Mouse (Mus musculus): Measurements from ENCODE around the gene Sytl3.
"Not testable (repeated sequence)": the region's sequence is repeated elsewhere in the genome, so short reads cannot be mapped to it uniquely, and the experiment has no call there.

Sytl3 gene

GRCm38 (mm10) chr17:6645668-6646067 is 13.2 kb upstream of the Sytl3 start:
- DNase-seq (ENCODE audit: low read depth in 1 of 2, low spot score in 2 of 2), result not testable (repeated sequence)

GRCm38 (mm10) chr17:6646841-6647240 is 12.1 kb upstream of the Sytl3 start:
- not testable (repeated sequence) for DNase-seq (ENCODE audit: low read depth in 1 of 2, low spot score in 2 of 2)

DNA sequence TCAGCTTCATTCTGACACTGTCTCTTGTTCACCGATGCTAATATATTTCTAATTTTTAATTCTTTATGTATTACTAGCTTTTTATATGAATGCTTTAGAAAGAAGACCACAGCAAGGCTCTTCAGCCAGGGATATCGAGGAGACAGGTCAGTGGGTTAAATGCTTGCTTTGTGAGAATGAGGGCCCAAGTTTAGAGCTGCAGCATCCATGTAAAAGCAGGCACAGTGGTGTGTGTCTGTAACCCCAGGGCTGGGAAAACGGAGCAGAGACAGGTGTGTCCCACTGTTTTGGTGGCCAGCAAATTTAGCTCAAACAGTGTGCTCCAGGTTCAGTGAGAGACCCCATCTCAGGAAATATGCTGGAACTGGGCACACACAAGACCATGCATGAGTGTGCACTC is 11.4 kb upstream of the Sytl3 start:
- not testable (repeated sequence) for DNase-seq (ENCODE audit: low read depth in 1 of 2, low spot score in 2 of 2)

- DNase-seq (ENCODE audit: low read depth in 1 of 2, low spot score in 2 of 2), result not testable (repeated sequence)
Observed at GRCm38 (mm10) chr17:6650904-6651565, 7.9 kb upstream of the Sytl3 start.

DNA sequence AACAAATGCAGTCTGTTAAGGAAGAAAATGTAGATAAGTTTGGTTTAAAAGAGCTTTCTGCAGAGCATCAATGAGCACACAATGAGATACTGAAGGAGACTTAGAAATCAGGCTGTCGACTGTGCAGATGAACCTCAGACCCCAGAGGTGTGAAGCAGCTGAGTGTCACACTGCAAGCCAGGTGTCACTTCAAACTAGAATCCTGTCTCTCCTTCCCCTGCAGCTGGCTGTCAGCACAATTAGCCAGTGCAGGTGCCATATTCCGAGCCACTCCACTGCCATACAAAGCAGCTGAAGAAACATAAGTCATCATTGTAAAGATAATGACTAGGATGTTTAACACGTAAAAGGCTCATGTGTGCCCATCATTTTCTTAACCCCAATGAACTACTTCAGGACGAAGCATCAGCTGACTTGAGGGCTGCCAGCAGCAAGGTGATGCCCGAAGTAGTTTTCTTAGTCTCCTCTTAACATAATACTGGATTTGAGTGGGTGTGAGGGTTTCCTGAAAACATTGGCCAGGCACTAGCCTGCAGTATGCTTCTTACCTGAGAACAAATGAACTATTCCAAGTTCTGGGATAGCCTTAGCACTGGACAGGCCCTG is 5.4 kb upstream of the Sytl3 start:
- DNase-seq (ENCODE audit: low read depth in 1 of 2, low spot score in 2 of 2), result not testable (repeated sequence)

DNA sequence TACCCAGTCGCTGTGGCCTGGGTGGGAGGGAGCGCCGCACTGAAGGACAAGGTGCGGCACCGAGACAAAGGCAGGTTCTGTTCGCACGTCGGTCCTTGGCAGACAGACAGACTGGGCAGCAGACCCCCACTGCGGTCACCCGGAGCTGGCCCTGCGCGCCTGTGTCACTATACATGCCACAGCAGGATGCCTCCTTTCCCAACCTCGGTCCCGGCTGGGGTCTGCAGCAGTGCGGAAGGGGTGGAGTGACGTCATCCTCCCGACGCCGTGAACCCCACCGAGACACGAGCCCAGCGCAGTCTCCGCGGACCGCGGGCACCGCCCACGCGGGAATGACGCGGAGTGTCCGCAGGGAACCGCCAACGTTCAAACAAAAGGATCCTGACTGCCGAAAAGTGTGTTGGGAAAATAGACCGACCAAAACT is 3.8 kb upstream of the Sytl3 start:
- peak in 1 of 2 experiments; percentile 37 for DNase-seq (ENCODE audit: low read depth in 1 of 2, low spot score in 2 of 2)

DNA sequence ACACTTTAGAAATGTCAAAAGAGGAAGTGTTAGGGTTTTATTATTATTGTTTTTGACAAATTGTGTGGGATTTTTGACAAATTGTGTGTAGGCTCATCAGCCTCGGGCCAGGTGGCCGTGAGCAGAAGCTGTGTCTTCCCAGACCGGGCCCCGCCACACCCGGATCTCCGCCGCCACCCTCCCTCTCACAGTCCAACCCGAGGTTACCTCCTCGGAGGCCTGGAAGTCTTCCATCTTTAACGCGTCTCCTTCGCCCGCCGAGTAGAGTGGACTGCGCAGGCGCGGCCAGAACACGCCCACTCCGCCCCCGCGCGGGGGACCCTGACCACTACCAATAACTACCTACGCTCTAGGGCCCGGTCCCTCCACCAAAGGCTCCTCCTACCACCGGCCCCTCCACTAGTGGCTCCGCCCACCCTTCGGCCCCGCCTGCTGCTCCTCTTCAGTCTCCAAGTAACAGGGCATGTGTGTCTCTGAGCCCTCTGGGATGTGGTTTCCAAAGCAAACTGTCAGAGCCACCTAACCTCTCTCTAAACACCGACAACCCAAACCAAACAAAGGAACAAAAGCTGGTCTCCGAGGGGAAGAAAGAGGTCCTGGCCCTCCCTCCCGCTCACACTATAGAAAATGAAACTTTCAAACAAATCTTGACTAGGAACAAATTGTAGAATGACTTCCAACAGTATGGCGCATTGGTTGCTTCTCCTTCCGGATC is 3.2 kb upstream of the Sytl3 start, which contains the start of gene Dynlt1f:
Gene Dynlt1f, minus strand, starts transcription at position 334 of the 715 bp plus-strand sequence.
- DNase-seq (ENCODE audit: low read depth in 1 of 2, low spot score in 2 of 2), result peak; percentile 48 to 76

GRCm38 (mm10) chr17:6656471-6656870 is 2.4 kb upstream of the Sytl3 start:
- not testable (repeated sequence) for DNase-seq (ENCODE audit: low read depth in 1 of 2, low spot score in 2 of 2)

- not testable (repeated sequence) for DNase-seq (ENCODE audit: low read depth in 1 of 2, low spot score in 2 of 2)
Observed at GRCm38 (mm10) chr17:6660589-6660988, 1.7 kb downstream of the Sytl3 start.

DNA sequence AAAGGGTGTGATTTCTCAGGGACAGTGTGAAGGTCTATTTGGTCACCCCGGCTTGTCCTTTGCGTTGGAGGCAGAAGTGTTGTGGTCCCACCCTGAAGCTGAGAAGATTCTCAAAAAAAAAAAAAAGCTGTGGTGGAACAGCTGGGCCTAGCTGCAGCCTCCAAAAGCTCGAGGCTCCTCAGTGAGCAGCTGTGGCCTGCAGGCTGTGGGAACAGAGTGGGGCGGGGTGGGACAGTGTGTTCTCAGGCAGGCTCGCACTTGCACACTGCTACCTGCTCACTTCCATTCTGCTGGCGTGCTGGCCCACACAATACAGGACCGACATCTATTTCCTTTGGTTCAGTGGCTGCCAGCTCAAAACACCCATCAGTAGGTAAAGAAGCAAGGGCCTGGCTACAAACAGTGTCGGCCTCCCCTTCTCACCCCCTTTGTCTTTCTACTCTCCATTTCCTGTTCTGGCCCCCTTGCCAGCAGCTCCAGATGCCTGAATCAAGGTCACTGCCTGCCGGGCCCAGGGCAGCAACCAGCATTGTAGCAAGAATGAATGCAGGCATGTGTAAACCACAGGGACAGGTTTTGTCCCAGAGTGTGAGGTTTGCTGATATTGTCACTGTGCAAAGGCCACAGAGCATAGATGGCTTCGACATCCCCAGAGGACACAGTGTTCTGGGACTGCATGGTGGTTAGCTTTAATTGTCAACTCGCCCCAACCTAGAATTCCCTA is 2.4 kb downstream of the Sytl3 start:
- DNase-seq (ENCODE audit: low read depth in 1 of 2, low spot score in 2 of 2), result not testable (repeated sequence)

- not testable (repeated sequence) for DNase-seq (ENCODE audit: low read depth in 1 of 2, low spot score in 2 of 2)
Observed at GRCm38 (mm10) chr17:6662840-6663239, 3.9 kb downstream of the Sytl3 start.

DNA sequence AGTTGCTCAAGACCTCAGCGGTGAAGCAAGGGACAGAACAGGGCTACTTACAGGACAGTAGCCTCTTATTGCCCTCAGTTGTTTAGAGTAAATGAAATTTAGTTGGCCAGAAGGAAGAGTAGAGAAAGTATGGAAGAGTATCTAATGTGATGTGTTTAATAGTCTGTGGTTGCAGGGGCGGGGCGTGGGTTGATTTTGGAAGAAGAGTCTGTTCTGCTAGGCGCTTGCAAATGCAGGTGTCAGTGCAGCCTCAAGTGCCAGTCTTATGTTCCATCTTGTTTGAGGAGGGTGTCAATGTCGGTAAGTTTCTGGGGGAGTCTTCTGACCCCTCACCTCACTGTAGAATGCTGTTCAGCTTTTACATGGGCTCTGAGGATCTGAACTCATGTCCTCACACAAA is 6.5 kb downstream of the Sytl3 start:
- not testable (repeated sequence) for DNase-seq (ENCODE audit: low read depth in 1 of 2, low spot score in 2 of 2)

GRCm38 (mm10) chr17:6668522-6668921 is 9.6 kb downstream of the Sytl3 start:
- not testable (repeated sequence) for DNase-seq (ENCODE audit: low read depth in 1 of 2, low spot score in 2 of 2)

GRCm38 (mm10) chr17:6674297-6674696 is 15.4 kb downstream of the Sytl3 start:
- DNase-seq (ENCODE audit: low read depth in 1 of 2, low spot score in 2 of 2), result not testable (repeated sequence)

DNA sequence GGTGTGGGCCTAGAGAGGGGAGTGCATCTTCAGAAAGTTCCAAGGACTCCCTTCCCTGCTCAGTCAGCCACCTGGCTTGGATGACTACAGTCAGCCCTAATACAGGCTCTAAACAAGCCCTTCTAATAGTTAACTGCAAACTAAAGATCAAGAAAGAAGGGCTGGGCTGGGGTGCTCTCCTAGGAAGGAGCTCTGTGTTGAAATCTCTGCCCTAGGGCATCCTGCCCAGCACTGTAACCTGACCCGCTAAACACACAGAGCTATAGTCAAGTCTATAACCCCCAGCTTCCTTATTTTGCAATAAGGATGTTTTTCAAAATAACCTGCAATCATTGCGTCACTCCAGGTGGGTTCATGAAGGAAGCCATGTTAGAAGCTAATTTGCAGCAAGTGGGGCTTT is 19.2 kb downstream of the Sytl3 start:
- DNase-seq (ENCODE audit: low read depth in 1 of 2, low spot score in 2 of 2), result not testable (repeated sequence)

GRCm38 (mm10) chr17:6681721-6682120 is 22.8 kb downstream of the Sytl3 start:
- DNase-seq (ENCODE audit: low read depth in 1 of 2, low spot score in 2 of 2), result not testable (repeated sequence)

GRCm38 (mm10) chr17:6683702-6684101 is 24.8 kb downstream of the Sytl3 start:
- not testable (repeated sequence) for DNase-seq (ENCODE audit: low read depth in 1 of 2, low spot score in 2 of 2)

GRCm38 (mm10) chr17:6684464-6685287 is 25.8 kb downstream of the Sytl3 start:
- not testable (repeated sequence) for DNase-seq (ENCODE audit: low read depth in 1 of 2, low spot score in 2 of 2)

DNA sequence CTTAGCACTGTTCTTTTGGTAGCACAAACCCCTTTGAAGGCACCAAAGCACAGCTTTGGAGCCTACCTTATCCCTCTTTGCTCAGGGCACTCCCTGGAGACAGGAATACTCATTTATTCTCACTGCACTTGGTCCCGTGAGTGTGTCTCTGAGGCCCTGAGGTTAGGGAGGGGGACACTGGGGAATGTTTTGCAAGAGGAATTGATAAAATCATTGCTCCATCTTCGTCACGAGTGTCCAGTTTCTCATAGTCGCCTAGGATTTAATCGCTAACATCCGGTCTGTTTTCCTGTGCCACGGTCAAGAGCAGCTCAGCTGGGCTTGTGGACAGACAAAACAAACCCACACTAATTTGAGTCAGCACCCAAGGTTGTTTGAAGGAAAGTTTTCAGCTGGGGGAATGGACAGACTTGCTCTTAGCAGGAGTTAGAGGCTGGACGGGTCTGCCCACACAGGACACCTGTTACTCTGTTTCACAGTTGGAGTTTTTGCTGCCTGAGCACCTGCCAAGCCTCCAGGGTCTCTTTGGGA is 26.5 kb downstream of the Sytl3 start:
- DNase-seq (ENCODE audit: low read depth in 1 of 2, low spot score in 2 of 2), result not testable (repeated sequence)

Measured in monocyte, adult 2 months (primary cell).